In the genomic region with DNA sequence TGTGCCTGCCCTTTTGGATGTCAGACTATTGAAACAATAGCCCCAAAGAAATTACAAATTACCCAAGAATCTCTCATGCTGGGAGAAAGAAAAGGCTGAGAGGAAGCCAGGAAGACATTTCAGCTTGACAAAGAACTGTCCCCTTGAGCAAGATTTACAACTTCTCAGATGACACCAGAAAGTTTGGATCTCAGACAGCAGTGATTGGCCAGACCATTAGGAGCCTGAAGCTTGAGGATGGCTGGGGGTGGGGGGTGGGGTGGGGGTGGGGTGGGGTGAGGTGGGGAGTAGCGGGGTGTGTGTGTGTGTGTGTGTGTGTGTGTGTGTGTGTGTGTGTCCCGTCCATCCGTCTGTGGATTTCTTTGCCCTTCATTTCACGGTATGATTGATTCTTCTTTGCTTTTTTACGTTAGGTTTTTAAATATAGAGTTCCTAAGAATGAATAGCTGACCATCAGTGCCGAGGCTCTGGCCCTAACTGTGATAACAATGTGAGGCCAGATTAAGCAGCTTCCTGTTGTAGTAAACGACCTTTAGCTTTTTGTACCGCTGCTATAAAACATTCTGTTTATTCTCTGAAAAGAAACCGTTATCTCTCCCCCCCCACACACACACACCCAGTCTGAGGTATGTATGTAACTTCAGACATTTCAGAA, we compare ENCODE assay signal across 8 mouse cellular contexts. TPM values are rescaled to one million over a fixed set of nuclear protein-coding genes. Genes with fewer than 3 reads are reported as not detected.
DNase-seq lines count a peak whose midpoint lies in the region; ATAC-seq and TF ChIP-seq lines count a peak whose summit lies in the region.
"Not testable (repeated sequence)": the region's sequence is repeated elsewhere in the genome, so short reads cannot be mapped to it uniquely, and the experiment has no call there.

No protein-coding gene starts in this region.

- 11% methylated on average over 7 of the region's 9 CpGs for WGBS in forebrain, embryonic 13.5 days
- WGBS in hindbrain, embryonic 11.5 days, result 2% methylated on average over 9 of the region's 9 CpGs
- WGBS in kidney, postnatal 0 days, result 1% methylated on average over 9 of the region's 9 CpGs
- WGBS in liver, embryonic 15.5 days (ENCODE audit: insufficient replicate concordance), result 7% methylated on average over 9 of the region's 9 CpGs
- WGBS in midbrain, embryonic 13.5 days, result 6% methylated on average over 9 of the region's 9 CpGs
- WGBS in stomach, embryonic 14.5 days, result 2% methylated on average over 9 of the region's 9 CpGs

- DNase-seq in ES-E14 (ENCODE audit: low read depth, low spot score), result peak; percentile 74
- DNase-seq in hindbrain, embryonic 11.5 days (ENCODE audit: low spot score), result not testable (repeated sequence)
- peak; percentile 62 for DNase-seq in kidney, postnatal 0 days (ENCODE audit: low spot score)

- ATAC-seq in forebrain, embryonic 13.5 days, result peak; percentile 71; the same call in 1 of the 2 replicates
- ATAC-seq in hindbrain, embryonic 11.5 days (ENCODE audit: low FRiP score), result peak; percentile 80
- ATAC-seq in kidney, postnatal 0 days (replicated peaks; ENCODE audit: low FRiP score, low read depth), result peak; percentile 55; the same call in 1 of the 2 replicates
- not testable (repeated sequence) for ATAC-seq in liver, embryonic 15.5 days (ENCODE audit: insufficient read depth)
- peak; percentile 69 for ATAC-seq in midbrain, embryonic 13.5 days
- ATAC-seq in stomach, embryonic 14.5 days (ENCODE audit: insufficient number of reproducible peaks, insufficient read depth, low FRiP score, low read depth), result peak; percentile 54; the same call in 1 of the 2 replicates

- not testable (repeated sequence) for TF ChIP-seq CTCF in cortical plate, adult 2 months (IDR thresholded peaks at IDR 0.05; ENCODE audit: extremely low read depth, insufficient read depth, low read length); kidney, postnatal 0 days (IDR thresholded peaks at IDR 0.05; ENCODE audit: low read depth)

- TF ChIP-seq POLR2A in cortical plate, adult 2 months (IDR thresholded peaks at IDR 0.05; ENCODE audit: extremely low read depth, insufficient read depth, low read length), result not testable (repeated sequence)

- peak overlapping the region; percentile 80 for H3K27ac ChIP-seq in ES-E14 (ENCODE audit: insufficient read depth, low read depth, low read length, poor library complexity, severe bottlenecking)
- peak overlapping the region; percentile 41 for H3K27ac ChIP-seq in cortical plate, adult 2 months (ENCODE audit: insufficient read depth, low read length)
- H3K27ac ChIP-seq in forebrain, embryonic 13.5 days, result peak overlapping the region; percentile 1; the same call in 1 of the 2 replicates
- H3K27ac ChIP-seq in hindbrain, embryonic 11.5 days (ENCODE audit: low read depth, low read length), result 0 out of 2 replicates have a peak overlapping the region, but pooled peaks have one; percentile 1
- H3K27ac ChIP-seq in kidney, postnatal 0 days, result peak overlapping the region; percentile 78
- peak overlapping the region; percentile 45 for H3K27ac ChIP-seq in liver, embryonic 15.5 days (replicated peaks)
- H3K27ac ChIP-seq in midbrain, embryonic 13.5 days, result peak overlapping the region; percentile 1; the same call in 1 of the 2 replicates
- peak overlapping the region; percentile 80 for H3K27ac ChIP-seq in stomach, embryonic 14.5 days (ENCODE audit: low read length)

- not testable (repeated sequence) for H3K27me3 ChIP-seq in forebrain, embryonic 13.5 days; hindbrain, embryonic 11.5 days (ENCODE audit: control insufficient read depth, insufficient read depth, low read length); kidney, postnatal 0 days (ENCODE audit: insufficient read depth, low read length); liver, embryonic 15.5 days; midbrain, embryonic 13.5 days; stomach, embryonic 14.5 days (ENCODE audit: control insufficient read depth, insufficient read depth, low read length)

- peak overlapping the region; percentile 22; the same call in 1 of the 2 replicates for H3K9ac ChIP-seq in ES-E14 (ENCODE audit: insufficient read depth, low read depth, low read length, poor library complexity, severe bottlenecking)
- peak overlapping the region; percentile 64 for H3K9ac ChIP-seq in forebrain, embryonic 13.5 days
- peak overlapping the region; percentile 45 for H3K9ac ChIP-seq in hindbrain, embryonic 11.5 days (ENCODE audit: low read depth, low read length)
- H3K9ac ChIP-seq in kidney, postnatal 0 days (ENCODE audit: low read depth, low read length), result 0 out of 2 replicates have a peak overlapping the region, but pooled peaks have one; percentile 0
- not testable (repeated sequence) for H3K9ac ChIP-seq in liver, embryonic 15.5 days
- peak overlapping the region; percentile 40 for H3K9ac ChIP-seq in midbrain, embryonic 13.5 days (replicated peaks)
- H3K9ac ChIP-seq in stomach, embryonic 14.5 days (replicated peaks; ENCODE audit: low read depth, low read length), result 0 out of 2 replicates have a peak overlapping the region, but pooled peaks have one; percentile 2

- not testable (repeated sequence) for H3K4me1 ChIP-seq in ES-E14 (ENCODE audit: control insufficient read depth in 2 of 2, insufficient read depth in 2 of 2, low read length in 2 of 2, poor library complexity in 1 of 2); cortical plate, adult 2 months (ENCODE audit: control insufficient read depth, insufficient read depth, low read length); forebrain, embryonic 13.5 days; hindbrain, embryonic 11.5 days (replicated peaks; ENCODE audit: control insufficient read depth, insufficient read depth, low read length); kidney, postnatal 0 days (replicated peaks; ENCODE audit: insufficient read depth, low read length); liver, embryonic 15.5 days (replicated peaks); stomach, embryonic 14.5 days (ENCODE audit: control insufficient read depth, insufficient read depth, low read length)
- H3K4me1 ChIP-seq in midbrain, embryonic 13.5 days (replicated peaks), result peaks cover 21% of the 10 kb centered on the region; the same call in 1 of the 2 replicates

- peak overlapping the region; percentile 54 for H3K4me2 ChIP-seq in forebrain, embryonic 13.5 days
- peak overlapping the region; percentile 31 for H3K4me2 ChIP-seq in hindbrain, embryonic 11.5 days (replicated peaks; ENCODE audit: low read depth, low read length)
- H3K4me2 ChIP-seq in kidney, postnatal 0 days (ENCODE audit: low read length), result peak overlapping the region; percentile 44
- H3K4me2 ChIP-seq in liver, embryonic 15.5 days, result peak overlapping the region; percentile 53
- peak overlapping the region; percentile 47 for H3K4me2 ChIP-seq in midbrain, embryonic 13.5 days (replicated peaks)
- peak overlapping the region; percentile 43 for H3K4me2 ChIP-seq in stomach, embryonic 14.5 days (replicated peaks; ENCODE audit: low read depth, low read length)

- in situ Hi-C loops in ES-E14 (cut with MboI; ENCODE audit: low sequenced_read_pairs in 2 of 2, unreplicated experiment in 2 of 2), result not testable (repeated sequence)

- peak overlapping the region; percentile 0 to 19 for H3K4me3 ChIP-seq in ES-E14 (ENCODE audit: insufficient read depth in 1 of 2, low read depth in 1 of 2, low read length in 2 of 2, poor library complexity in 1 of 2, severe bottlenecking in 1 of 2)
- H3K4me3 ChIP-seq in cortical plate, adult 2 months (ENCODE audit: insufficient read depth, low read length), result peak overlapping the region; percentile 39
- peak overlapping the region; percentile 31 for H3K4me3 ChIP-seq in forebrain, embryonic 13.5 days
- peak overlapping the region; percentile 40 for H3K4me3 ChIP-seq in hindbrain, embryonic 11.5 days (ENCODE audit: low read depth, low read length)
- H3K4me3 ChIP-seq in kidney, postnatal 0 days (replicated peaks; ENCODE audit: low read depth, low read length), result peak overlapping the region; percentile 13
- peak overlapping the region; percentile 27 for H3K4me3 ChIP-seq in liver, embryonic 15.5 days (replicated peaks)
- H3K4me3 ChIP-seq in midbrain, embryonic 13.5 days (replicated peaks), result peak overlapping the region; percentile 40
- peak overlapping the region; percentile 27 for H3K4me3 ChIP-seq in stomach, embryonic 14.5 days (ENCODE audit: low read depth, low read length)

- not testable (repeated sequence) for H3K9me3 ChIP-seq in ES-E14 (ENCODE audit: control insufficient read depth, insufficient read depth, low read depth, low read length); forebrain, embryonic 13.5 days (replicated peaks); hindbrain, embryonic 11.5 days (ENCODE audit: control insufficient read depth, low read length); kidney, postnatal 0 days (replicated peaks; ENCODE audit: low read length); liver, embryonic 15.5 days (replicated peaks); midbrain, embryonic 13.5 days; stomach, embryonic 14.5 days (ENCODE audit: control insufficient read depth, low read depth, low read length)

- not testable (repeated sequence) for H3K36me3 ChIP-seq in ES-E14 (ENCODE audit: control insufficient read depth, insufficient read depth, low read length, poor library complexity, severe bottlenecking); forebrain, embryonic 13.5 days (ENCODE audit: poor library complexity, severe bottlenecking); hindbrain, embryonic 11.5 days (ENCODE audit: control insufficient read depth, insufficient read depth, low read length); kidney, postnatal 0 days (ENCODE audit: insufficient read depth, low read length); liver, embryonic 15.5 days (replicated peaks); midbrain, embryonic 13.5 days; stomach, embryonic 14.5 days (ENCODE audit: control insufficient read depth, insufficient read depth, low read length)

RNA-seq across cellular contexts. Expression of gene Abcg2, which starts 11.4 kb away (rescaled TPM):
- 138 and 140 TPM in 2 replicates for total RNA-seq in ES-E14 (2012; rRNA removed)
- 20.8 and 25.6 TPM in 2 replicates for polyA plus RNA-seq in cortical plate, adult 2 months (2012; rRNA removed)
- 33.7 and 35.5 TPM in 2 replicates for polyA plus RNA-seq in forebrain, embryonic 13.5 days (2015; fragmentation: Nextera tagmentation; extraction: Ambion mirVana)
- polyA plus RNA-seq in hindbrain, embryonic 11.5 days (2014; fragmentation: Nextera tagmentation; extraction: Ambion mirVana), result 41.8 and 46.7 TPM in 2 replicates
- 136 and 154 TPM in 2 replicates for polyA plus RNA-seq in kidney, postnatal 0 days (2015; fragmentation: Nextera tagmentation; extraction: Ambion mirVana)
- 184 and 187 TPM in 2 replicates for polyA plus RNA-seq in liver, embryonic 15.5 days (2015; fragmentation: Nextera tagmentation; extraction: Ambion mirVana)
- 33.0 and 39.1 TPM in 2 replicates for polyA plus RNA-seq in midbrain, embryonic 13.5 days (2015; fragmentation: Nextera tagmentation; extraction: Ambion mirVana)
- 52.2 and 53.0 TPM in 2 replicates for polyA plus RNA-seq in stomach, embryonic 14.5 days (2014; fragmentation: Nextera tagmentation; extraction: Ambion mirVana)

Comparison
In these comparisons a context has a peak if more than half of its experiments do, and no peak if none do; other contexts are left out.
1. H3K27ac ChIP-seq: peak in every context shown above with its lines; median percentile 80 in ES-E14; 80 in stomach, embryonic 14.5 days; 78 in kidney, postnatal 0 days; 45 in liver, embryonic 15.5 days; 41 in cortical plate, adult 2 months; 1 in forebrain, embryonic 13.5 days; 1 in hindbrain, embryonic 11.5 days; 1 in midbrain, embryonic 13.5 days.